Mouse (Mus musculus) left cerebral cortex, postnatal 14 days (tissue): ENCODE measurements around the gene Wdfy2. TPM values are rescaled to one million over a fixed set of nuclear protein-coding genes. Genes with fewer than 3 reads are reported as not detected.

Experiments used
- DNase-seq, 2 experiments: peaks; one replicate each; pipeline ENCODE4 v3.0.0; 2021 to 2022; ENCODE audit warnings: low spot score in 2 of 2, mixed read lengths in 1 of 2
- intact Hi-C: fragments of 180-260 bp; cut with DNase I; formaldehyde crosslinking; loops from one replicate; pipeline ENCODE4 v1.15.1; 2025
- total RNA-seq, 2 experiments: library from RNA; stranded (reverse); gene quantifications; 2 replicates each; pipeline ENCODE4 v1.2.3; 2021

The Wdfy2 gene
- total RNA-seq, 2 experiments from 2014 or later: 10.1 to 10.9 TPM

- intact Hi-C loops: no loop called here
- DNase-seq: no peak
These were observed 71.1 kb downstream of the Wdfy2 start for GRCm38 (mm10) chr14:62908550-62908949.

GRCm38 (mm10) chr14:62910859-62911258 is 73.4 kb downstream of the Wdfy2 start:
- intact Hi-C loops: no loop called here
- DNase-seq: peak in 1 of 2 experiments; percentile 50

- intact Hi-C loops: no loop called here
- DNase-seq: no peak
These were observed 77.7 kb downstream of the Wdfy2 start for GRCm38 (mm10) chr14:62915146-62915685.

DNA sequence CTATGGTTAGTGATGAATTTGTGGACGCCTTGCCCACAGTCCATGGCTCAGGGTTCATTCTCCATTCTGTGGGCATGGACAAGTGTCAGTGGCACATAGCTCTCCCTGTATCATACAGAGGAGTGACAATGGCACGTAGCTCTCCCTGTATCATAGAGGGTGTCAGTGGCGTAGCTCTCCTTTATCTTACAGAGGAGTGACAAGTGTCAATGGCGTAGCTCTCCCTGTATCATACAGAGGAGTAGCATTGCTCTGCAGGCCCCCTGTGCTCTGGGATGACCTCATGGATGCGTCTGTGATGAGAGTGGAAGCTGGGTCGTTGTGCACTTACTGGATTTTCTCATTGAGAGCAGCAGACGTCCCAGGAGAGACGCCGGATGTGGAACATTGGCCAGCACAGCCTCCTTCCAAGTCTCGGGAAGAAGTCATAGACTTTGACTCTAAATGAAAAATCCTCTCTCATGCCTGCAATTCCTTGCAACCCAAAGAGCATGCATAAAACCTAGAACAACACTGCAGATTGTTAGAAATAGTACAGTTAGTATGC is 79.1 kb downstream of the Wdfy2 start:
- no peak for DNase-seq
- intact Hi-C loops: no loop called here

GRCm38 (mm10) chr14:62921401-62921800 is 83.9 kb downstream of the Wdfy2 start:
- DNase-seq: no peak
- intact Hi-C loops: no loop called here

DNA sequence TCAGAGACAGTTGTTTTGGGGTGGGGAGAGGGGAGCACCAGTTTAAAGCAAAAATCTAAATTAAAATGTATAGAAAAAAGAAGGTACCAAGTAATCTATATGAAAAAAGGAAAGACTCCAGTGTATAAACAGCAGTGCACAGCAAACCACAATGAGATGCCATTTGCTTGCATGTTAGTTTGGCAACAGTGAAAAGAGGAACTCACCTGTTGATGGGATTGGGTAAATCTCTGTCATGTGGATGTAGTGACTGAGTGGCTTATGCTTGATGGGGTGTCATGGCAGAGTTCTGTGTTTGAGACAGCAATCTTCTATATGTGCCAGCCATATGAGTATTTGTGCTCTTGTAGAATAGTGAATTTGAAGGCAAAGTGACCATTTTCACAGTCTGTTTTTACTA is 85.2 kb downstream of the Wdfy2 start:
- intact Hi-C loops: no loop called here
- no peak for DNase-seq

DNA sequence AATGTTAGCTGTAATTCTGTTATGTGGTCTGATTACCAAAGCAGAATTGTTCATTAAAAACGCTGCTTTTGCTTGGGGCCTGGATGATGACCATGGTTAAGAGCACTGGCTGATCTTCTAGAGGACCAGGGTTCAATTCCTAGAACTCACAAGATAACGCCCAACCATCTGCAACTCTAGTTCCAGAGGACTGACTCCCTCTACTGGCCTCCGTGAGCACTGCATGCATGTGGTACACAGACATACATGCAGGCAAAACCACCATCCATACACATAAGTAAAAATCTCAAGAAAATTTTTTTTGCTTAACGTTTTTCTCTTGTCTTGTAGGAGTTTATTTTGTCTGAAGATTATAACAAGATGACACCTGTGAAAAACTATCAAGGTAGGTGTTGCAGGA is 87.3 kb downstream of the Wdfy2 start:
- no peak for DNase-seq
- intact Hi-C loops: no loop called here

DNA sequence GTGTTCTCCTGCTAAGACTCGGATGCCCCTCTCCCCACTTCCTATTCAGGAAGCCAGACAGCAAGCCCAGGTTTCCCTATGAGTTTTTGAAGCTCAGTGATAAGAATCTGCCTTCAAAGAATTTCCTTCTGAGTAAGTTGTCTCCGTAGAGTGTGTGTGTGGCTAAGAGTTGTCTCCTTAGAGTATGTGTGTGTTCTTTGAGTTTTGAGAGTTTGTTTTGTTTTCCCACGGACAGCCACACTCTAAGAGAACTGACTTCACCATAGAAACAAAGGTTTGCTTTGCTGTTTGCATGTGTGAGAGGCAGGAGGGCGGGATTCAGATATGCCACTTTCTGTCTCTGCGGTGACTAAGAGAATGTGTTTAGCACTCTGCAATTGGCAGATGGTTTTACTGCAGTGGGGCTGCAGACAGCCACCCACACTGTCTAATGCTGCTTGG is 90.6 kb downstream of the Wdfy2 start:
- DNase-seq: peak; percentile 44 to 58
- intact Hi-C loops: no loop called here

DNA sequence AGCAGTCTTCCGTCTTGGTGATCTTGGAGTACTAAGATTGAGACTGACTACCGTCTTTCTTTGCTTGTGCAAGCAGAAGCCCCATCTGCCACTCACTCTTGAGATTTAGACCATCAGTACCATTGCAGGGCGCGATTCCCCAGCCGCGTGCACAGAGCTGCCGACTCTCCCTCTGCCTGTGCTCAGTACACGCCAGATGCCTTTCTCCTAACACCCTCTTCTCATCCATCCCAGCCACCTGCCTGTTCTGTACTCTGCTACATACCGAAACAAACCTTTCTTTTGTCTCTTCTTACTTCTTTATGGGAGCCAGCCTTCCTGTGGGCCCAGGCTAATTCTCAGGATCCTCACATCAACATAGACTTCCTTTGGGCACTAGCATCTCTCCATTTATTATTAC is 97.9 kb downstream of the Wdfy2 start:
- intact Hi-C loops: loop anchor here (5.0 kb wide), 2 partner anchors 98 to 173 kb away; partner anchors contain the start of genes Ints6 and Wdfy2
- DNase-seq: no peak

- intact Hi-C loops: loop anchor here (2.0 to 5.0 kb wide), 3 partner anchors 58 to 175 kb away; partner anchors contain the start of genes Ints6 and Wdfy2
- DNase-seq: no peak
These were observed 99.3 kb downstream of the Wdfy2 start for GRCm38 (mm10) chr14:62936631-62937380.

DNA sequence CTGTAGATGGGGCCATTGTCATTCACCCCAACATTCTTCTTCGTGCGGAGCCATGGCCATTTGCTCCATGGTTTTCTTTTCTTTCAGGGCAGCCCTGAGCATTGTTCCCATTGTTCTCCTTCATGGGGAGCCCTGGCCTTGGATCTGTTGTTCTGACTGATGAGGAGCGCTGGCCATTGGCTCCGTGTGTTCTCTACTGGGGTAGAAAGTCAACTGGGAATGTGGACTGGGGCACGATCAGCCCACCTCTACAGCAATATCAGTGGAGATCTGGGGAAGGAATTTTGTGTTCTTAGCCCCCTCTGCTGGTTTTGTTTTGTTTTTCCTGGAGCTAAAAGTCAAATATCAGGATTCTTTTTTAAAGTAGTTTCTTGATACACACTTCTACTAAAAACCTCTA is 100.2 kb downstream of the Wdfy2 start:
- peak; percentile 27 to 43 for DNase-seq
- intact Hi-C loops: loop anchor here (2.0 to 5.0 kb wide), 3 partner anchors 59 to 175 kb away; partner anchors contain the start of genes Ints6 and Wdfy2

- intact Hi-C loops: loop anchor here (5.0 kb wide), 2 partner anchors 102 to 177 kb away; partner anchors contain the start of genes Ints6 and Wdfy2
- no peak for DNase-seq
These were observed 102.0 kb downstream of the Wdfy2 start for GRCm38 (mm10) chr14:62939435-62939834.

DNA sequence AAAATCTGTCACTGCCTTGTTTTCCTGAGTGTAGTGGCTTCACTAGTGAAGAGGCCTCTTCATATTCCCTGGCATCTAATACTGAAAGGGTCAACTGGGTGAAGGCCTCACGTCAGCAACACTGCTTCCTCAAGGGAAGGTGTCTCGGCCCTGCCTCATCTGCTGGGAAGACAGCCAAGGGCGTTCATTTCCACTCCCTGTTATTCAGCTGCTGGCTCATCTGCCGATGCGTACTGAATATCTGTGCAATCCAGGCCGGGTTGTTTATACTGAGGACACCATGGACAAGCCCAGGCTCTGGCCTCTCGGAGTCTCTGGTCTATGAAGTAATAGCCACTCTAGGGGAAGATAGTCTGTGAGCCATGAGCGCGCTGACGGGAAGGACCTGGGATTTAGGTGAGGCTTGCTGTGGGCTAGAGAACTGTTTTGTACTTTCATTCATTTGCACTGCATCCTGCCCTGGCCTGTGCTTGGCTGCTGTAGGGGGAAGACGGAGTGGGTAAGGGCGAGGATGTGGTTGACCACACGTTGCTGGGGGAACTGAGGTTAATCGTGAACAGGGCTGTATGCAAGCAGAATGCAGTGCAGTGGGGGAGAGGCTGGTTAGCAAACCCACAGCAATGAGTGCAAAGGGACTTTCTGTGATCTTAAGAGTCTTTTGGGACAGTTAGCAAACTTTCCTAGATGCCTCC is 103.1 kb downstream of the Wdfy2 start:
- intact Hi-C loops: no loop called here
- peak in 1 of 2 experiments; percentile 12 for DNase-seq

DNA sequence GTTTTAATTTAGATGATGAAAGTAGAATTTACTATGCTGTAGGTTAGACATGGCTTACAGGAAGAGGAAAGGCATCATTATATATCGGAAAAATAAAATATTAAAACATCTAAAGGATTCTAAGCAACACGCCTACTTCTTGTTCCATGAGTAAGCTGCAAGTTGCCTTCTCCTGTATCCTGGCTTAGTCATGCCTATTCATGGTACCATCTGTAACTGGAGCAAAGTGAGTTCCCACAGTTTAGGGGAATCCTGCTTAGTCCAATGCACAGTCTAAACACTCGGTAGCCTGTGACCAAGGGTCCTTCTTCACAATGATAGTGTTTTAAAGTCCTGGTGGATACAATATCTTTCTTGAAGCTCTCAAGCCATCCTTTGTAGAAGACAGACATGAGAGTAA is 109.3 kb downstream of the Wdfy2 start:
- intact Hi-C loops: no loop called here
- no peak for DNase-seq

DNA sequence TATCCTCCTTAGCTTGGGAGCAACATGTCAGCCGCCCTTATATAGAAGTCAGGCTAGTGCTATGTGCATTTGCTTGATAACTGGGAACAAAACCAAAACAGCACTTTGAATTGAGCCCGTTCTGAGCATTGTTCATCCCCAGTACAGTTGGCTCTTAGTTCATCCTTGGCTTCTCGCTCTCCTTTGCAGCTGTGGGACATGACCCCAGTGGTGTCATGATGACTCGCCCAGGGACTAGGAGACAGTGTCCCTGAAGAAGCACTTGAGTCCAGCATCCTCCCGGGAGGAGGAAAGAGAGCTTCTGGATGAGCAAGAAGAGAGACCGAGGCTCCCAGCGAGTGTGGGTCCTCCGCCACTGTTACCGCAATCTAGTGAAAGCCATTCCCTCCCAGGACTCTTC is 118.6 kb downstream of the Wdfy2 start:
- intact Hi-C loops: no loop called here
- DNase-seq: no peak

DNA sequence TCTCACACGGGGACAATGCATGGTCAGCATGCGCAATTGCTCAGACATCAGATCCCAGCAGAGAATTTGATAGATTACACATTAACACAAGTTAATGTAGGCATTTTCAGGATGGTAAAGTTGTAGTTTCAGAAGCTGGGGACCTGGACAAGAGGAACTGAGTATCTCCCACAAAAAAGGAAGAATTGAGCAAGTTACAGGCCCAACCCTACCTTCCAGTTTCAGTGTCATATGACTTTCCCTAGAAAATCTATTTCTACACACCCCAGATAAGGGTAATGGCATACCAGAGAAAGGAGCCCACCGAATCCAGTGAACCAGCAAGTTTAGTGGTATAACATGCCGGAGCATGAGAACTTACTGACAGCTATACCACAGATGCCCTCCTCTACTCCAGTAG is 126.2 kb downstream of the Wdfy2 start:
- no peak for DNase-seq
- intact Hi-C loops: no loop called here

GRCm38 (mm10) chr14:62965342-62965741 is 127.9 kb downstream of the Wdfy2 start:
- intact Hi-C loops: no loop called here
- DNase-seq: no peak

DNA sequence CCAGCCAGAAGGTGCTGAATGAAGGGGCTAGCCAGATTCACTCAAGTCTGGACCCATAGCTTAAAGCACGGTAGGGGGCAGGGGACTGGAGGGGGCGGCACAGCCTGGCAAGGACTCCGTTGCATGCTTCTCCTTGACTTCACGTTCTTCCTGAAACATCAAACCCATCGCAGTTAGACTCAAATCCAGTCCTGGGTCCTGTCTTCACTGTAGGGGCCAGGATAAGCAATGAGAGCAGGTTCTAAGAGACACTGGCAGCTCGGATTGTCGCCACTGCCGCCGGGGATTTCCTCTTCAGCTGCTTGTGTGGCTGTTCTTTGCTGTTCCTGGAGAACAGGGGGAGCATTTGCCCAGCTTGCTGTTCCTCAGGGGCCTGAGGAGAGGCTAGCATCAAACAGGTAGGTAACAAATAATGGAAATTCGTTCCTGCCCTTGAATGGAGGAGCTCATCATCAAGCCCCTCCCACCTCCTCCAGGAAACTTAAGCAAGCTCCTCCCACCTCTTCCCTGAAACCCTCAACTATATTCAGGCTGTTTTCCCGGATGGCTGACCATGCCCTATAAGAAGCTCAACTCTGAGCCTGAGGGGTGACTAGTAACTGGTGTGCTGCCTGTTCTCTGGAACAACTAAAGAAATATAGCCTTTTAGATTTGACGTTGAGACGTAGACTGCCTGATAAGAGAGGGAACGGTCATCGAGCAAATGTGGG is 128.5 kb downstream of the Wdfy2 start:
- intact Hi-C loops: no loop called here
- no peak for DNase-seq

DNA sequence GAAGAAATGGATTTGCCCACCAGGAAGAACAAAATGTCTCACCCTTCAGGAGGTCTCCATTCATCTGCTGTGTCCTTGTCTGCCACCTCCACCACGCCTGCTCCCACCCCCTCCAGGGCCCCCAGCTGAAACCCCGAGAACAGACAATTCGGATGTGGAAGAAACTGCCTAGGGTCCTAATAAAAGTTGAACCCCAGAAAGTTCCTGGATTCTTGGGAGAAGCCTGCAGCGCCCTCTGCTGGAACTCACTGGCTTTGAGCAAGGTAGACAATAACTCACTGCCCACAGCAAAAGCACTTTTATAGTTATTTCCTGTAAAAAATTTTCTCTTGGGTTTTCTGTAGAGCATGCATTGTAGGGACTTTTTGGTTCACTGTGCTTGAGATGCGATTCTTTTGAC is 137.6 kb downstream of the Wdfy2 start:
- intact Hi-C loops: no loop called here
- peak; percentile 52 to 78 for DNase-seq
